Mouse (Mus musculus): Measurements from ENCODE around the gene Golph3. TPM values are rescaled to one million over a fixed set of nuclear protein-coding genes. Genes with fewer than 3 reads are reported as not detected.

Gene Golph3
- 10 to 100 TPM; 77.0 to 80.0 TPM for total RNA-seq (2021)
- long read RNA-seq, experiment 1, transcript Golph3-201 (4 exons, 2,652 nt), result major isoform, 75 of 93 reads
- long read RNA-seq, experiment 1, partial matches to known transcripts, result 7 of 93 reads
- long read RNA-seq, experiment 1, other reads (novel, unspliced or antisense), result 5 of 93 reads
- long read RNA-seq, experiment 2, transcript Golph3-201 (4 exons, 2,652 nt), result major isoform, 82 of 96 reads
- long read RNA-seq, experiment 2, partial matches to known transcripts, result 5 of 96 reads
- long read RNA-seq, experiment 2, other reads (novel, unspliced or antisense), result 3 of 96 reads

GRCm38 (mm10) chr15:12321091-12321787, at the start of gene Golph3:
Gene Golph3, plus strand, starts transcription at chr15:12321450.
- DNase-seq, result peak; percentile 98
- Histone ChIP-seq H3K4me3 (peak within 1 kb of the TSS; percentile 100), H3K27ac (peak within 1 kb of the TSS; percentile 99)
- intact Hi-C loops (cut with DNase I), result loop anchor here (5.0 kb wide), 1 partner anchor 114 kb away; the partner anchor contains the start of gene Mtmr12
- no peak for TF ChIP-seq CTCF (IDR thresholded peaks at IDR 0.05)

GRCm38 (mm10) chr15:12273325-12274052, 47.8 kb upstream of the Golph3 start:
- H3K4me3 ChIP-seq, result no peak overlapping the region
- DNase-seq, result no peak
- no peak for TF ChIP-seq CTCF (IDR thresholded peaks at IDR 0.05)
- H3K27ac ChIP-seq, result no peak overlapping the region
- intact Hi-C loops (cut with DNase I), result no loop called here

GRCm38 (mm10) chr15:12274053-12274769, 47.0 kb upstream of the Golph3 start:
- no peak for DNase-seq
- H3K4me3 ChIP-seq, result no peak overlapping the region
- H3K27ac ChIP-seq, result no peak overlapping the region
- TF ChIP-seq CTCF (IDR thresholded peaks at IDR 0.05), result peak; percentile 37; the same call in 1 of the 2 replicates
- intact Hi-C loops (cut with DNase I), result no loop called here

GRCm38 (mm10) chr15:12275091-12275623, 46.1 kb upstream of the Golph3 start:
- no peak for TF ChIP-seq CTCF (IDR thresholded peaks at IDR 0.05)
- no peak for DNase-seq
- intact Hi-C loops (cut with DNase I), result no loop called here
- Histone ChIP-seq H3K27ac (no peak overlapping the region), H3K4me3 (no peak overlapping the region)

DNA sequence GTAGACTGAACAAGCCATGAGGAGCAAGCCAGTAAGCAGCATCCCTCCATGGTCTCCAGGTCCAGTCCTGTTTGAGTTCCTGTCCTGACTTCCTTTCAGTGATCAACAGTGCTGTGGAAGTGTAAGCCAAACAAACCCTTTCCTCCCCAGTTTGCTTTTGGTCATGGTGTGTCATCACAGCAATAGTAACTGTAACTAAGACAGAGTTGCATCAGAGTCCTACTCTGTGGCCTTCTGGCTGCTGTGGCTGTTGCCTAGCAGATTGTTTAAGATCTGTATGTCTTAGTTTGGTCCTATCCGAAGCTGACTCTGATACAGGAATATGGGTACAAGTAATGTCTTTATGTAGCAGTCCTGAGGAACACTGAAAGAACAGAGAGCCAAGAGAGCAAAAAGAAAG, 41.4 kb upstream of the Golph3 start:
- Histone ChIP-seq H3K27ac (no peak overlapping the region), H3K4me3 (no peak overlapping the region)
- DNase-seq, result no peak
- intact Hi-C loops (cut with DNase I), result no loop called here
- no peak for TF ChIP-seq CTCF (IDR thresholded peaks at IDR 0.05)

DNA sequence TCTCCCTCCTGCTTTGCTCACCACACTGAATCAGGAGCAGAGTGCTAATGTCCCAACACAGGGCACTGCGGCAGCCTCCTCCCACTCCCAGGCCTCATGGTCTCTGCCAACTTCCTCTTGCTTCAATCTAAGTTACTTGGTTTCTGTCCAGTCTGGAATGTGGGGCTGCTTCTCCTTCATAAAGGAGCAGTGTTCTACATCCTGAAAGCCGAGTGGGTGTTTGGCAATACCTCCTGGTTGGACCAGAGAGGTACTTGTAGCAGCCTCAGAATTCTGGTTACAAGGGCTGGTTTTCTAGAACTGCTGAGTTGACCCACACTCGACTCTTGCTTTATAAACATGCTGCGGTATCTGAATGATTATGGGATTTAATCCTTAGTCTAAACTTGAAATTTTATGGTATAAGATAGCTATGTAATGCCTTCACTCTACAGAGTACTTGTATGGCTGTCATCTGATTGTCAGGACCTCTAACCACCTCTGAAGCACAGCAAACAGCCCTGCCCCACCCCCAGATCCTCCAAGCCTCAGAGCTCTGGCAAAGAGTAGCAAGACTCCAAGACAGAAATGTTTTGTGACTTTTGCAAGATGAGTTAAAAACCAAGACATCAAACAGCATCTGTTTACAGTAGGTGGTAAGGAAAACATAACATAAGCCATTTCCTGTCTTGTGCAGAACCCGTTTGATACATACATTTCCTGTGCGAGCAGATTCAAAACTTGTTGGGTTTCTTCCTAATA, 36.3 kb upstream of the Golph3 start:
- Histone ChIP-seq H3K27ac (peak overlapping the region; percentile 24; the same call in 1 of the 2 replicates), H3K4me3 (no peak overlapping the region)
- TF ChIP-seq CTCF (IDR thresholded peaks at IDR 0.05), result no peak
- intact Hi-C loops (cut with DNase I), result no loop called here
- no peak for DNase-seq

DNA sequence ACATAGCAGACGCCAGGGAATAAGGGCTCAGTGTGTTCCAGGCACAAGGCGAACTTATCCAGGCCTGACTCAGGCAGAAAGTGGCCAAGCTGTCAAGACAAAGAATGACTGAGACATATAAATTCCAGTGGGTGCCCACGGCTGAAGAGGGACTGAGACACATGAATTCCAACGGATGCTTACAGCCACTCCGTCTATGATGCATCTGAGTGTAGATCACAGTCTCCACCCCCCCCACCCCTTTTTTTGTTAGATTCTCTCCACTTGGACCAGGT, 35.8 kb upstream of the Golph3 start:
- intact Hi-C loops (cut with DNase I), result no loop called here
- H3K27ac ChIP-seq, result no peak overlapping the region
- DNase-seq, result no peak
- no peak for TF ChIP-seq CTCF (IDR thresholded peaks at IDR 0.05)
- no peak overlapping the region for H3K4me3 ChIP-seq

GRCm38 (mm10) chr15:12290330-12290729, 30.9 kb upstream of the Golph3 start:
- no peak for TF ChIP-seq CTCF (IDR thresholded peaks at IDR 0.05)
- no peak for DNase-seq
- intact Hi-C loops (cut with DNase I), result no loop called here

DNA sequence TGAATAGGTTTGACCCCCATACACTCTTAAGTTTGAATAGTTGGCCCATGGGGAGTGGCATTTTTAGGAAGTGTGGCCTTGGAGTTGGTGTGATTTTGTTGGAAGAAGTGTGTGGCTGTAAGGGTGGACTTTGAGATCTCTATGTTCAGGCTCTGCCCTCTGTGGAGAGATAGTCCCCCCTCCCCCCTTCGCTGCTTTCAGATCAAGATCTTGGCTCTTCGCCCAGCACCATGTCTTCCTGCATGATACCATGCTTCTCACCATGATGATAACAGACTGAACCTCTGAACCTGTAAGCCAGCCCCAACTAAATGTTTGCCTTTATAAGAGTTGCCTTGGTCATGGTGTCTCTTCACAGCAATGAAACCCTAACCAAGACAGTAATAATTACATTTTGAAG, 29.5 kb upstream of the Golph3 start:
- intact Hi-C loops (cut with DNase I), result no loop called here
- no peak for DNase-seq
- no peak for TF ChIP-seq CTCF (IDR thresholded peaks at IDR 0.05)
- Histone ChIP-seq H3K27ac (no peak overlapping the region), H3K4me3 (no peak overlapping the region)

More at GRCm38 (mm10) chr15:12290330-12290729, 30.9 kb upstream of the Golph3 start:
- no peak overlapping the region for H3K27ac ChIP-seq
- H3K4me3 ChIP-seq, result no peak overlapping the region

DNA sequence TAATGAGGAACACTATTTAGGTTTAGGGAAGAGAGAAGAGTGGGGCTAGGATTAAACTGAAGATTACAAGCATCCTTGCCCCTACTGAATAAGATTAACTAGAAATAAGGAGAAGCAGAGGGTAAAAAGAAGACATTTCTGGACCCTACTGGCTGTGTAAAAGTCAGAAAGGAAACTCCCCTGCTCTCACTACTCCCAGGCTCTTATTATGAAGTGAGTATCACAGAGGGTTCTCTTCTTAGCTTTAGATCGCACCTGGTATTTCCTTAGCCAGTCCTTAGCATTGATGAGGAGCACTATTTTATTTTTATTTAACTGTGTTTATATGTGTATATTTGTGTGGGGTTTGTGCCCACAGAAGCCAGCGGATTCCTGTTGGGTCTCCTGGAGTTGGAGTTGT, 25.0 kb upstream of the Golph3 start:
- intact Hi-C loops (cut with DNase I), result no loop called here
- no peak overlapping the region for H3K4me3 ChIP-seq
- DNase-seq, result no peak
- H3K27ac ChIP-seq, result no peak overlapping the region
- TF ChIP-seq CTCF (IDR thresholded peaks at IDR 0.05), result no peak

GRCm38 (mm10) chr15:12298231-12298737, 23.0 kb upstream of the Golph3 start:
- intact Hi-C loops (cut with DNase I), result no loop called here
- Histone ChIP-seq H3K27ac (no peak overlapping the region), H3K4me3 (no peak overlapping the region)
- TF ChIP-seq CTCF (IDR thresholded peaks at IDR 0.05), result no peak
- DNase-seq, result no peak

GRCm38 (mm10) chr15:12301771-12302170, 19.5 kb upstream of the Golph3 start:
- Histone ChIP-seq H3K4me3 (no peak overlapping the region), H3K27ac (no peak overlapping the region)
- no peak for DNase-seq
- intact Hi-C loops (cut with DNase I), result no loop called here
- no peak for TF ChIP-seq CTCF (IDR thresholded peaks at IDR 0.05)

Data from gastrocnemius, adult 2 months (tissue).